Mouse (Mus musculus): ENCODE results near the gene Ppp1r21.

GRCm38 (mm10) chr17:88596068-88596467, 66.2 kb downstream of the Ppp1r21 start:
- TF ChIP-seq GATA1 (IDR thresholded peaks at IDR 0.05; ENCODE audit: borderline replicate concordance, low read length) (no peak), CTCF (IDR thresholded peaks at IDR 0.05; ENCODE audit: low read depth, low read length) (no peak), TAL1 (conservative IDR thresholded peaks at IDR 0.05; ENCODE audit: low read depth, low read length) (no peak)
